Mouse (Mus musculus) heart, embryonic 13.5 days (tissue): ENCODE measurements around the gene Tgm5. TPM values are rescaled to one million over a fixed set of nuclear protein-coding genes. Genes with fewer than 3 reads are reported as not detected.

Source experiments
- ATAC-seq: fragments of 200-750 bp; cut with Nextera tagmentation; 2 replicates; pipeline ENCODE4 v1.8.0; 2017; ENCODE audit warnings: moderate TSS enrichment; ENCODE audit not compliant: insufficient number of reproducible peaks, low FRiP score, low TSS enrichment; ENCODE audit errors: extremely low read depth
- H3K27ac ChIP-seq: fragments of 300-500 bp; sonication (generic); replicated peaks from 2 replicates; pipeline ENCODE4 v1.5.1; 2015; ENCODE audit warnings: moderate library complexity, mild to moderate bottlenecking, inconsistent platforms
- H3K27me3 ChIP-seq: fragments of 300-500 bp; sonication (generic); replicated peaks from 2 replicates; pipeline ENCODE4 v1.6.1; 2015; ENCODE audit warnings: mild to moderate bottlenecking, inconsistent platforms
- H3K36me3 ChIP-seq: fragments of 300-500 bp; sonication (generic); 2 replicates; pipeline ENCODE4 v1.6.1; 2015; ENCODE audit warnings: mild to moderate bottlenecking, inconsistent platforms
- H3K4me1 ChIP-seq: fragments of 300-500 bp; sonication (generic); 2 replicates; pipeline ENCODE4 v1.6.1; 2015; ENCODE audit warnings: inconsistent platforms
- H3K4me2 ChIP-seq: fragments of 300-500 bp; sonication (generic); 2 replicates; pipeline ENCODE4 v1.6.1; 2015; ENCODE audit warnings: inconsistent platforms, mild to moderate bottlenecking, moderate library complexity
- H3K4me3 ChIP-seq: fragments of 300-500 bp; sonication (generic); 2 replicates; pipeline ENCODE4 v1.5.1; 2015; ENCODE audit warnings: moderate library complexity, mild to moderate bottlenecking, inconsistent platforms
- H3K9ac ChIP-seq: fragments of 300-500 bp; sonication (generic); 2 replicates; pipeline ENCODE4 v1.6.1; 2015; ENCODE audit warnings: inconsistent platforms, mild to moderate bottlenecking, moderate library complexity
- H3K9me3 ChIP-seq: fragments of 300-500 bp; sonication (generic); 2 replicates; pipeline ENCODE4 v1.6.1; 2016; ENCODE audit warnings: inconsistent platforms
- WGBS: fragments of 180-500 bp; shearing (Covaris S2); methylation state at CpG from one replicate; pipeline ENCODE4 v1.1.7; 2015; ENCODE audit warnings: mixed read lengths; 5-methylcytosine and 5-hydroxymethylcytosine counted together
- polyA plus RNA-seq: library from polyadenylated mRNA; unstranded; fragments of >200 nt; fragmentation: Nextera tagmentation; extraction: Ambion mirVana; gene quantifications from 2 replicates; pipeline ENCODE4 v1.2.1, GENCODE M21; 2015

Tgm5 gene
- polyA plus RNA-seq, 1 experiment from 2014 or later: 0.16 TPM

DNA sequence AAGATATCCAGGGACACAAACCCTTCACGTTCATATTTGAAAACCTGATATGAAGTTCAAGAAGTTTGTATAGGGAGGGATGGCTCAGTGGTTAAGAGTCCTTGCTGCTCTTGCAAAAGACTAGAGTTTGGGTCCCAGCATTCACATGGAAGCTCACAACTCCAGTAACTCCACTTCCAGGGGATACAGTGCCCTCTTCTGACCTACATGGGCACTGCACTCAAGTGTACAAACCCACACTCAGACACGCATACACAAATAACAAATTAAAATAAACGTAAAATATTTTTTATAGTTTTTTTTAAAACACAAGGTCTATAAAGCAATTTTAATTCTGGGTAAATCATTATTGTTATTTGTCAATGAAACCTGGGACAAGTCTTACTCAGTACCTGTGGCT is 2.9 kb upstream of the Tgm5 start:
- H3K9ac ChIP-seq: no peak overlapping the region
- H3K4me1 ChIP-seq: peaks cover 8% of the 10 kb centered on the region; the same call in 1 of the 2 replicates
- H3K4me2 ChIP-seq: no peak overlapping the region
- no peaks in the 10 kb centered on the region for H3K36me3 ChIP-seq
- H3K27me3 ChIP-seq: peaks cover 8% of the 10 kb centered on the region; the same call in 1 of the 2 replicates
- WGBS: 86% methylated on average over 3 of the region's 3 CpGs
- ATAC-seq: no peak
- no peak overlapping the region for H3K4me3 ChIP-seq
- H3K9me3 ChIP-seq: no peaks in the 10 kb centered on the region
- no peak overlapping the region for H3K27ac ChIP-seq

DNA sequence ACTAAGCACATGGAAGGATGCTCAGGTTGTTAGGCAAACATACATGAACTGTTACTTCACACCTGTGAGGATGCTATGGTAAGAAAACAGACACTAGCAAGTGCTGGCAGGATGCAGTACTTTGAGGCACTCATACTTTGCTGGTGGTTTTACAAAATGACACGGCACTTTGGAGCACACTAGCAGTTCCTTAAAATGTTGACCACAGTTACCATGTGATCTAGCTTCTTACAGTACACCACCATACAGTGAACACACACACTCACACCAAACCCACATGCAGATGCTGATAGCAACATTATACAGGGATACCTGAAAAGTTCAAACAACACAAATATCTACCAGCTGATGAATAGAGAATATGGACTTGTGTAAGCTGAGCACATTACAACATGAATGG is 3.0 kb downstream of the Tgm5 start:
- H3K36me3 ChIP-seq: no peaks in the 10 kb centered on the region
- WGBS: 59% methylated on average over 1 of the region's 1 CpGs
- no peak overlapping the region for H3K9ac ChIP-seq
- H3K4me1 ChIP-seq: peaks cover 8% of the 10 kb centered on the region; the same call in 1 of the 2 replicates
- no peaks in the 10 kb centered on the region; the same call in 1 of the 2 replicates for H3K27me3 ChIP-seq
- H3K9me3 ChIP-seq: no peaks in the 10 kb centered on the region
- ATAC-seq: no peak
- H3K4me2 ChIP-seq: no peak overlapping the region
- H3K27ac ChIP-seq: no peak overlapping the region
- H3K4me3 ChIP-seq: no peak overlapping the region

DNA sequence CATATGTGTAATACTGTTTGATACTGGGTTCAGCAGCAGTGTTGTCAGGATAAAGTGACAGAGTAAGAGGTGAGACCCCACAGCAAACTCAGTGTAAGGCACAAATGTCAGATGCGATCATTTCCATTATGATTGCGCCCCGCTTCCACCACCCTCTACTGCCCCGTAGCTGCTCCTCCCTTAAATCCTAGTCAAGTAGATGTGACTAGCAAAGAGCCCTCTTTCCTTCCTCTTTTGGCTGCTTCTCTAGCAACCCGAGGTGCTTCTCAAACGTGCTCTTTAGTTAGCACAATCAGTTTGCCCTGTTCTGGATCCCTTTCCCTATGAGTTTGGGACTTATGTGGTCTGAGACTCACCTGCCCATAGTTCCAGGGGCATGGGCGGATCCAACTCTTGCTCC is 10.9 kb downstream of the Tgm5 start:
- Histone ChIP-seq H3K9ac (no peak overlapping the region), H3K4me2 (no peak overlapping the region), H3K27ac (no peak overlapping the region), H3K4me1 (no peaks in the 10 kb centered on the region), H3K9me3 (no peaks in the 10 kb centered on the region), H3K4me3 (no peak overlapping the region), H3K36me3 (no peaks in the 10 kb centered on the region), H3K27me3 (0 out of 2 replicates have a peak, but pooled peaks cover 3% of the 10 kb centered on the region)
- ATAC-seq: no peak
- WGBS: 78% methylated on average over 7 of the region's 7 CpGs

GRCm38 (mm10) chr2:121071871-121072270 is 13.8 kb downstream of the Tgm5 start:
- Histone ChIP-seq H3K36me3 (no peaks in the 10 kb centered on the region), H3K4me2 (no peak overlapping the region), H3K27me3 (0 out of 2 replicates have a peak, but pooled peaks cover 3% of the 10 kb centered on the region), H3K27ac (no peak overlapping the region), H3K9me3 (no peaks in the 10 kb centered on the region), H3K4me3 (no peak overlapping the region), H3K4me1 (no peaks in the 10 kb centered on the region), H3K9ac (no peak overlapping the region)
- ATAC-seq: no peak
- 69% methylated on average over 6 of the region's 6 CpGs for WGBS

GRCm38 (mm10) chr2:121069506-121069905 is 16.1 kb downstream of the Tgm5 start:
- Histone ChIP-seq H3K4me2 (no peak overlapping the region), H3K36me3 (no peaks in the 10 kb centered on the region), H3K9me3 (no peaks in the 10 kb centered on the region), H3K27ac (no peak overlapping the region), H3K9ac (no peak overlapping the region), H3K27me3 (no peaks in the 10 kb centered on the region), H3K4me1 (no peaks in the 10 kb centered on the region), H3K4me3 (no peak overlapping the region)
- no peak for ATAC-seq
- 74% methylated on average over 6 of the region's 6 CpGs for WGBS

DNA sequence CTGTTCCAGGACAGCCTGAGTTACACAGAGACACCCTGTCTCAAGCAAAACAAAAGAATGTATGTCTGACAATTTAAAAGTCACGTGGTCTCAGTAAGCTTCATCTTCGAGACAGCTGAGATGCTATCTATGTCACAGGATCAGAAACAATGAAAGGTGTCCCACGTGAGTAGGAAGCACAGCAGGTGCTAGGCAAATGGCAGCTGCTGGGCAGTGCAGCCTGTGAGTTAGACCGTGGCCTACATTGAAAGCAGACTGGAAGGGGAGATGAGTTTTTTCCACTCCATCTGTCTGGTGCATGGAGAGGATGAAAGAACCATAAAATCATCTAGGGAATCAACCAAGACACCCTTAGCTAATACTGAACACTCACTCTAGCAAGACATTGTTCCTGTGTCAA is 18.5 kb downstream of the Tgm5 start:
- no peak overlapping the region for H3K4me3 ChIP-seq
- whole genome bisulfite sequencing: 57% methylated on average over 4 of the region's 4 CpGs
- H3K9me3 ChIP-seq: no peaks in the 10 kb centered on the region
- no peak overlapping the region for H3K4me2 ChIP-seq
- no peaks in the 10 kb centered on the region for H3K27me3 ChIP-seq
- H3K27ac ChIP-seq: no peak overlapping the region
- ATAC-seq: no peak
- H3K4me1 ChIP-seq: no peaks in the 10 kb centered on the region
- no peak overlapping the region for H3K9ac ChIP-seq
- no peaks in the 10 kb centered on the region for H3K36me3 ChIP-seq

- H3K27me3 ChIP-seq: no peaks in the 10 kb centered on the region
- no peak overlapping the region for H3K9ac ChIP-seq
- no peak overlapping the region for H3K4me2 ChIP-seq
- H3K9me3 ChIP-seq: peaks cover 4% of the 10 kb centered on the region; the same call in 1 of the 2 replicates
- H3K4me1 ChIP-seq: peaks cover 12% of the 10 kb centered on the region; the same call in 1 of the 2 replicates
- no peak overlapping the region for H3K27ac ChIP-seq
- no peaks in the 10 kb centered on the region for H3K36me3 ChIP-seq
- no peak for ATAC-seq
- WGBS: 65% methylated on average over 2 of the region's 2 CpGs
- H3K4me3 ChIP-seq: no peak overlapping the region
Observed at GRCm38 (mm10) chr2:121061315-121061714, 24.3 kb downstream of the Tgm5 start.

GRCm38 (mm10) chr2:121057997-121058396 is 27.6 kb downstream of the Tgm5 start:
- Histone ChIP-seq H3K27me3 (no peaks in the 10 kb centered on the region), H3K4me2 (no peak overlapping the region), H3K27ac (no peak overlapping the region), H3K4me1 (peaks cover 12% of the 10 kb centered on the region; the same call in 1 of the 2 replicates), H3K4me3 (no peak overlapping the region), H3K9me3 (peaks cover 4% of the 10 kb centered on the region; the same call in 1 of the 2 replicates), H3K9ac (no peak overlapping the region), H3K36me3 (no peaks in the 10 kb centered on the region)
- no peak for ATAC-seq
- WGBS: 39% methylated on average over 6 of the region's 6 CpGs

DNA sequence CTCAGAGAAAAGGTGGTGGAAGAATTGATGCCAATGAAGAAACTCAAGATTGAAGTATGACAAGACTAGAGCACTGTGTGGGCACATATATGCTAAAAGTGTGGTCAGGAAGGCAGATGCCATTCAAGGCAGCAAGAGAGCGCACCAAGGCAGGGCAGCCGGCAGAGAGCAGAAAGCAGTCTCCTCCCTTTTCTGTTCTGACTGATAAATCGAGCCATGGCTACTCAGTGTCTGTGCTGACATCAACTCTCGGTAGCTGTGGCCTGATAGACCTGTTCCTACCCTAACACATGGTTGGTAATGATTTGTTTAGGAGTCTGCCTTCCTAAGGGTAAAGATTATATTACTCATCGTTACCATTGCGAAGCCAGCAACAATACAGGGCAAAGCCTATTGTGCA is 29.7 kb downstream of the Tgm5 start:
- H3K9me3 ChIP-seq: no peaks in the 10 kb centered on the region
- peaks cover 12% of the 10 kb centered on the region; the same call in 1 of the 2 replicates for H3K4me1 ChIP-seq
- no peak overlapping the region for H3K27ac ChIP-seq
- no peaks in the 10 kb centered on the region for H3K36me3 ChIP-seq
- H3K4me3 ChIP-seq: no peak overlapping the region
- 0 out of 2 replicates have a peak, but pooled peaks cover 6% of the 10 kb centered on the region for H3K27me3 ChIP-seq
- no peak for ATAC-seq
- H3K9ac ChIP-seq: no peak overlapping the region
- H3K4me2 ChIP-seq: no peak overlapping the region
- 74% methylated on average over 6 of the region's 6 CpGs for WGBS

DNA sequence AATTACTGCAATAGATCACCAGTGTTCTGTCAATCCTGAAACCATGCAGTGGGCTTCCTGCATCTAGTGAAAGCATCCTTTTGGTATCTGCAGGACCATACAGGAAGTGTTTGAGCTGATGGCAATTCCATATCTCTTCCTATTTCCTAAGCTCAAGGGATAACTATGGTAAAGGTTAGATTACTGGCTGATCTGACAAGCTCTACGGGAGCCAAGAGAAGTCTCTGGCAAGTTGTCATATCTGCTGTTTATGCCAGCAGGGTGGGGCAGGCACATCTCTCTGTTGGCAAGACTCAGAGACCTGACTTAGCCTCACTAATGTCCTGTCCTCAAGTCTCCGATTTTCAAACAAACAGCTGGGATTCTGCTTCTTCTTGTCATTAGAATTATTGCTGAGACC is 31.6 kb downstream of the Tgm5 start:
- no peaks in the 10 kb centered on the region for H3K36me3 ChIP-seq
- H3K4me1 ChIP-seq: peaks cover 12% of the 10 kb centered on the region; the same call in 1 of the 2 replicates
- 0 out of 2 replicates have a peak, but pooled peaks cover 6% of the 10 kb centered on the region for H3K27me3 ChIP-seq
- no peaks in the 10 kb centered on the region for H3K9me3 ChIP-seq
- H3K9ac ChIP-seq: no peak overlapping the region
- 43% methylated on average over 2 of the region's 2 CpGs for WGBS
- no peak overlapping the region for H3K4me3 ChIP-seq
- ATAC-seq: no peak
- H3K4me2 ChIP-seq: no peak overlapping the region
- no peak overlapping the region for H3K27ac ChIP-seq

GRCm38 (mm10) chr2:121052176-121052575 is 33.5 kb downstream of the Tgm5 start:
- Histone ChIP-seq H3K9ac (no peak overlapping the region), H3K9me3 (no peaks in the 10 kb centered on the region), H3K4me1 (no peaks in the 10 kb centered on the region), H3K4me2 (no peak overlapping the region), H3K36me3 (no peaks in the 10 kb centered on the region), H3K27me3 (0 out of 2 replicates have a peak, but pooled peaks cover 6% of the 10 kb centered on the region), H3K27ac (no peak overlapping the region), H3K4me3 (no peak overlapping the region)
- 72% methylated on average over 5 of the region's 5 CpGs for WGBS
- no peak for ATAC-seq

DNA sequence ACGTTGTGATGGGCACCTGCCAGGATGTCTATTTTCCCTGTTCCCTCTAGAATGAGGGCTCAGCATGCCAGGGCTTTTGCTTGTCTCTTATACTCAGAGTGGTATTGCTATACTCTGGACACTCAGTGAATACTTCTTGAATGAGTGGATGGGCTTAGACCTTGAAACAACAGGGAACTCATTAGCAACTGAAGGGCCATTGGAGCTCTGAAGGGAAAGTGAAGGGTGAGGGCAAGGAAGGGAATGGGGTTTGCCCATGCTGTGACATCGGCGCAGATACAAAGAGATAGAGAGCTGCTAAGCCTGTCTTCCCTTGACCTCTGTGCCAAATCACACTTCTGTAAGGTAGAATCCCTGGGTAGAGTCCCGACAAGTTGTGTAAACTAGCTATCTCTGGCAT is 40.0 kb downstream of the Tgm5 start:
- Histone ChIP-seq H3K4me1 (no peaks in the 10 kb centered on the region), H3K4me3 (no peak overlapping the region), H3K27me3 (no peaks in the 10 kb centered on the region), H3K9me3 (no peaks in the 10 kb centered on the region), H3K27ac (no peak overlapping the region), H3K36me3 (no peaks in the 10 kb centered on the region), H3K4me2 (no peak overlapping the region), H3K9ac (no peak overlapping the region)
- no peak for ATAC-seq
- 66% methylated on average over 4 of the region's 4 CpGs for WGBS
